Comparison of ENCODE assay signal across 8 mouse cellular contexts in the genomic region with DNA sequence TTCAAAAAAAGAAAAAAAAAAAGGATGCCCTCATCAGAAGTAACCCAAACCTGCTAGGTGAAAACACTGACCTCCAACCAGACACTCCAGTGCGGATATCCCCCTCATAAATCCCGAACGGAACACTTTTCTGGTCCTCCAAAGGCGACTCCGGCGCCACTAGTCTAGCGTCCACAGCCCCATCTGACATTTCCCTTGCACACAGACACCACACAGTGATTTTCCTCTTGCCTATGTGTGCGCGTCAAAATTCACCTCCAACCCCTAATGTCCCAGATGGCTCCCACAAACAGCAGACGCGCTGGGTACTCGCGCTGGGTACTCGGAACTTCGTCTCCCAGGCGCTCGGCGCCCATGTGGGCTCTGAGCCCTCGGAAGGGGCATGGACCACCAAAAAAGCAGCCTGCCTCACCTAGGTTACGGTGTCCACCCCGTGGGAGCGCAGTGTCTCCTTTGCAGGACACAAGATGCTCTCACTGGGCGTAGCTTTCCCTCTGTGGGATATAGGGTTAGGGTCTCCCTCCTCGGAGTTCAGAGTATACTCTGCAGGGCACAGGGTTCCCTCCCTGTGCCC. TPM values are rescaled to one million over a fixed set of nuclear protein-coding genes. Genes with fewer than 3 reads are reported as not detected.
DNase-seq lines count a peak whose midpoint lies in the region; ATAC-seq and TF ChIP-seq lines count a peak whose summit lies in the region.

No protein-coding gene starts in this region.

- peak overlapping the region; percentile 88 for H3K4me3 ChIP-seq in heart, embryonic 10.5 days
- peak overlapping the region; percentile 89 for H3K4me3 ChIP-seq in hindbrain, embryonic 14.5 days (replicated peaks; ENCODE audit: low read length)
- H3K4me3 ChIP-seq in liver, postnatal 0 days (ENCODE audit: low read depth, low read length), result peak overlapping the region; percentile 73

- H3K36me3 ChIP-seq in heart, embryonic 10.5 days, result 0 out of 2 replicates have a peak, but pooled peaks cover 8% of the 10 kb centered on the region
- H3K36me3 ChIP-seq in hindbrain, embryonic 14.5 days (replicated peaks; ENCODE audit: control insufficient read depth, insufficient read depth), result no peaks in the 10 kb centered on the region
- H3K36me3 ChIP-seq in liver, postnatal 0 days (replicated peaks; ENCODE audit: insufficient read depth, low read length), result no peaks in the 10 kb centered on the region

- H3K27ac ChIP-seq in heart, embryonic 10.5 days, result peak overlapping the region; percentile 88; the same call in 1 of the 2 replicates
- H3K27ac ChIP-seq in hindbrain, embryonic 14.5 days, result no peak overlapping the region
- no peak overlapping the region for H3K27ac ChIP-seq in liver, postnatal 0 days (ENCODE audit: low read depth)

- no peak for TF ChIP-seq CTCF in liver, postnatal 0 days (IDR thresholded peaks at IDR 0.05; ENCODE audit: low read depth)

- no peak for DNase-seq in heart, embryonic 10.5 days (ENCODE audit: low spot score)
- no peak for DNase-seq in heart, postnatal 36 days
- DNase-seq in brain, adult 2 months (ENCODE audit: low read depth, low spot score), result peak; percentile 62
- DNase-seq in hindbrain, embryonic 14.5 days (ENCODE audit: low spot score), result no peak
- no peak for DNase-seq in liver, postnatal 0 days
- DNase-seq in layer of hippocampus, adult 8-10 months (ENCODE audit: low spot score in 2 of 2), result no peak
- no peak for DNase-seq in left cerebral cortex, postnatal 14 days (ENCODE audit: low spot score in 2 of 2)
- no peak for DNase-seq in urinary bladder, postnatal 10 days (ENCODE audit: low spot score)

- TF ChIP-seq EP300 in liver, postnatal 0 days (IDR thresholded peaks at IDR 0.05; ENCODE audit: low read depth), result no peak

- H3K27me3 ChIP-seq in heart, embryonic 10.5 days (ENCODE audit: insufficient read depth, poor library complexity, severe bottlenecking), result peaks cover 12% of the 10 kb centered on the region
- H3K27me3 ChIP-seq in hindbrain, embryonic 14.5 days (ENCODE audit: control insufficient read depth, insufficient read depth, low read length), result peaks cover 10% of the 10 kb centered on the region
- H3K27me3 ChIP-seq in liver, postnatal 0 days (ENCODE audit: insufficient read depth, low read length), result peaks cover 22% of the 10 kb centered on the region

- ATAC-seq in hindbrain, embryonic 14.5 days (ENCODE audit: low FRiP score), result no peak
- ATAC-seq in liver, postnatal 0 days, result no peak

- peaks cover 39% of the 10 kb centered on the region for H3K4me1 ChIP-seq in heart, embryonic 10.5 days
- H3K4me1 ChIP-seq in hindbrain, embryonic 14.5 days (replicated peaks; ENCODE audit: control insufficient read depth, insufficient read depth, low read length), result peaks cover 16% of the 10 kb centered on the region; the same call in 1 of the 2 replicates
- peaks cover 14% of the 10 kb centered on the region for H3K4me1 ChIP-seq in liver, postnatal 0 days (ENCODE audit: insufficient read depth)

- no peaks in the 10 kb centered on the region for H3K9me3 ChIP-seq in heart, embryonic 10.5 days
- H3K9me3 ChIP-seq in hindbrain, embryonic 14.5 days (ENCODE audit: control insufficient read depth, low read length), result no peaks in the 10 kb centered on the region
- no peaks in the 10 kb centered on the region for H3K9me3 ChIP-seq in liver, postnatal 0 days (ENCODE audit: low read length)

- intact Hi-C loops in heart, postnatal 36 days (cut with DNase I), result loop anchor here (5.0 to 10.0 kb wide), 4 partner anchors 59 to 188 kb away; a partner anchor contains a TSS
- intact Hi-C loops in left cerebral cortex, postnatal 14 days (cut with DNase I), result loop anchor here (5.0 kb wide), 2 partner anchors 49 to 81 kb away; no protein-coding TSS in a partner anchor

- peak overlapping the region; percentile 83 for H3K9ac ChIP-seq in hindbrain, embryonic 14.5 days
- H3K9ac ChIP-seq in liver, postnatal 0 days (replicated peaks), result no peak overlapping the region

- WGBS in heart, embryonic 10.5 days, result 8% methylated on average over 24 of the region's 24 CpGs
- whole genome bisulfite sequencing in hindbrain, embryonic 14.5 days, result 5% methylated on average over 24 of the region's 24 CpGs
- WGBS in liver, postnatal 0 days (ENCODE audit: insufficient replicate concordance), result 15% methylated on average over 24 of the region's 24 CpGs

- H3K4me2 ChIP-seq in hindbrain, embryonic 14.5 days (replicated peaks), result peak overlapping the region; percentile 98
- peak overlapping the region; percentile 97 for H3K4me2 ChIP-seq in liver, postnatal 0 days (ENCODE audit: low read depth, low read length)

RNA-seq across cellular contexts. Expression of a gene that starts 1.3 kb away (rescaled TPM):
- polyA plus RNA-seq in heart, embryonic 10.5 days (2016; fragmentation: Nextera tagmentation; extraction: Ambion mirVana), result 9.2 and 9.9 TPM in 2 replicates
- 10 to 100 TPM; 16.9 to 22.0 TPM for total RNA-seq in heart, postnatal 36 days (2021)
- 20.6 and 20.7 TPM in 2 replicates for polyA plus RNA-seq in hindbrain, embryonic 14.5 days (2014; fragmentation: Nextera tagmentation; extraction: Ambion mirVana)
- 1.8 TPM in 2 replicates for polyA plus RNA-seq in liver, postnatal 0 days (2015; fragmentation: Nextera tagmentation; extraction: Ambion mirVana)
- 100 to 1,000 TPM; 107 to 123 (median 114) TPM for total RNA-seq in layer of hippocampus, adult 8-10 months (2022)
- total RNA-seq in left cerebral cortex, postnatal 14 days (2021), result 100 to 1,000 TPM; 118 to 121 TPM

Comparison
In these comparisons a context has a peak if more than half of its experiments do, and no peak if none do; other contexts are left out.
1. RNA of a gene that starts 1.3 kb away (total RNA-seq): 118 to 121 TPM in left cerebral cortex, postnatal 14 days and 107 to 123 TPM in layer of hippocampus, adult 8-10 months; 16.9 to 22.0 TPM in heart, postnatal 36 days; every median in the first group is over 4 times any median in the second.
2. Peak in every context shown above with its lines, with median percentiles within 50 percentile points of each other: H3K4me3 ChIP-seq.